Mouse (Mus musculus): Measurements from ENCODE around the gene Ap4e1.
A peak's percentile ranks its signal among the peaks of the same experiment; 100 is the strongest.
"Not testable (repeated sequence)": the region's sequence is repeated elsewhere in the genome, so short reads cannot be mapped to it uniquely, and the experiment has no call there.

Gene Ap4e1

DNA sequence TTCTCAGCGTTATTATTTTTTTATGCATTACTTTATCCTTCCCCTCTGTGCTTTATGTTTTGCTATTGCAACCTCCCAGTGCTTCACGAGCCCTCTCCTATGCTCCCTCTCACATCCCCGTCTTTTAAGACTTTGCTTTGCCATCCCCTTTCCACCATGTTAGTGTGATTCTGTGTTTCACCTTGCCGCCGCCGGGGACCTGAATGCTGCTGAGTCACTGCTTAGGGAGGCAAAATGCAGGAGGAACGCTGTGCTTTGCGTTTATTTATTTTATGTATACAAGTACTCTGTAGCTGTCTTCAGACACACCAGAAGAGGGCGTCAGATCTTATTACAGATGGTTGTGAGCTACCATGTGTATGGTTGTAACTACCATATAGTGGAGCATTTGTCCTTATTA is 69.1 kb downstream of the Ap4e1 start:
- DNase-seq (ENCODE audit: low spot score) = no peak

DNA sequence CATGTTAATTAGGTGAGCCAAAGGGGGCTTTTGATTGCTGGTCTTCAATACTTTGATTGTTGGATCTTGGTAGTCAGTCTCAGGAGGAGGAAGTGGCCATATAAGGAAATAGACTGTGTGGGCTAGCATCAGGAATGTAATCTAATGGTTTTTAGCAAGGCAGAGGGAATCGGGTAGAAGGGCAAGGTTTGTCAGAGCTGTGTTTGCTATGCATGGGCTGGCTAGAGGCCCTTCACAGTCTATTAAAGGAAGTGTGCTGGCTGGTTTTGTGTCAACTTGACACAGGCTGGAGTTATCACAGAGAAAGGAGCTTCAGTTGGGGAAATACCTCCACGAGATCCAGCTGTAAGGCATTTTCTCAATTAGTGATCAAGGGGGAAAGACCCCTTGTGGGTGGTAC is 70.5 kb downstream of the Ap4e1 start:
- not testable (repeated sequence) for DNase-seq (ENCODE audit: low spot score)

DNA sequence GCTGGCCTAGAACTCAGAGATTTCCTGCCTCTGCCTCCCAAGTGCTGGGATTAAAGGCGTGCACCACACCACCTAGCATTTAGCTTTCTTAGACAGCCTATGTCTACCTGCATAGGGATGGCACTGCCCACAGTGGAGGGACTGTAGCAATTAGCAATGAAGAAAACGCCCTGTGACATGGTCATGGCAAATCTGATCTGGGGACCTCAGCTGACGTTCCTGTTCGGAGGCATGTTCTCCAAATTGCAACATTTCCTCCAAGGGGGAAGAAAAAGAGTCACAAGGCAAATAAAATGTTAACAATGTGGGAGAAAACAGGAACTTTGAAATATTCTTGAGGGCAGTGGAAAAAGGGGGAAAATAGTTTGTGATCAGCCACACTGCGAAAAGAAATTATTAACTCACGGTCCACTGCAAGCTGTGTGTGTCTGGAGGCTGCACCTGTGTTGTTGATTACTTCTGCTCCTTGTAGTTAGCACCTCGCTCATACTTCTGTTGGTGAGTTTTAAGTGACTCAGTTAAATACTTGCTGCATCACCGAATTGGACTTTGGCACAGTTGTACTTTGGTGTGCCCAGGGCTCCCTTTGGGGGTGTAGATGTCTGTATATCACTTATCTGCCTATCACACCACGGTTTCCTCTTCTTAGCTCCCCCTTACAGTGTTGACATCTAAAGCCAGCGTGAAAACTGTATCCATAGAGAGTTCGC is 71.5 kb downstream of the Ap4e1 start:
- no peak for DNase-seq (ENCODE audit: low spot score)

DNA sequence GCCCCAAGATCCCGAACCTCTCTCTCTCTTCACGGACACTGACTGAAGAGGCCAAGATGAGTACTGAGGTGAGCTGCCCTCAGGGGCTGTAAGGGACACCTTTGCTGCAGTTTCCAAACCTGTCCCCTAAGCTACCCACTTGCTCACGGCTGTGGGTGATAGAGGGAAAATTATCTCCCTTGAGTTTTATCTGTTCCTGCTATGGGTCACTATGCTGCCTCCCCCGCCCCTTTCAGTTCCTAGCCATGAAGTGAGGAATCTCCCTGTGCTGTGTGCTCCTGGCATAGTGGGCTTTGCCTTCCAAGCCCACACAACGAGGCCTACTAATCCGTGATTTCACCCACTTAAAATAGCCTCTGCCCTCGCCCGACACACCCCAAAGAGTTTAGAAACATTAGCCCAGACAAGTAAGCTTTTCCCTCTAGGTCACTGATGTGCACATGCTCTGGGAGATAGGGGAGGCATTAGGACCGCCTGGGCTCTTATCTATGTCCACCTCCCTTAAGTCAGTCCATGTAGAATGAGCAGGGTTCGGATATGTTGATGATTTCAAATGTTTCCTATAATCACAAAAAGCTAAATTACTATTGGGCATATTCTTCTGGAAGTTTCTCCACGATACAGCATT is 72.2 kb downstream of the Ap4e1 start:
- no peak for DNase-seq (ENCODE audit: low spot score)

DNA sequence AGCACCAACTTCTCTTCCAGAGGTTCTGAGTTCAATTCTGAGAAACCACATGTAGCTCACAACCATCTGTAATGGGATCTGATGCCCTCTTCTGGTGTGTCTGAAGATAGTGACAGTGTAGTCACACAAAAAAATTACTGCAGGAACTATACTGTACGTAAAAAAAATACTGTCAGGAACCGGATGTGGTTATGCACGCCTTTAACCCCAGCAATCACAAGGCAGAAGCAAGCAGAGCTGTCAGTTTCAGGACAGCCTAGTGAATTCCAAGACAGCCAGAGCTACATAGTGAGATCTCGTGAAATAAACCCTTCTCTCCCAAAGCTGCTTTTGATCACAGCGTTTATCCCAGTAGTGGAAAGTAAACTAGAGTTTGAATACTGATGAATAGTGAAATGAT is 77.7 kb downstream of the Ap4e1 start:
- DNase-seq (ENCODE audit: low spot score) = peak; percentile 46

DNA sequence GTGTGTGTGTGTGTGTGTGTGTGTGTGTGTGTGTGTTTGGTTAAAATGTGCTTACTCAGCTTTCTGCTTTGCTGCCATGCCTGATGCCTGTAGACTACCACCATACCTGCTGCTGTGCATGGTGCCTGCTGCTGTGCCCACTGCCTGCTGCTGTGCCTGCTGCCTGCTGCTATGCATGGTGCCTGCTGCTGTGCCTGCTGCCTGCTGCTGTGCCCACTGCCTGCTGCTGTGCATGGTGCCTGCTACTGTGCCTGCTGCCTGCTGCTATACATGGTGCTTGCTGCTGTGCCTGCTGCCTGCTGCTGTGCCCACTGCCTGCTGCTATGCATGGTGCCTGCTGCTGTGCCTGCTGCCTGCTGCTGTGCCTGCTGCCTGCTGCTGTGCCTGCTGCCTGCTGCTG is 81.6 kb downstream of the Ap4e1 start:
- DNase-seq (ENCODE audit: low spot score) = not testable (repeated sequence)

DNA sequence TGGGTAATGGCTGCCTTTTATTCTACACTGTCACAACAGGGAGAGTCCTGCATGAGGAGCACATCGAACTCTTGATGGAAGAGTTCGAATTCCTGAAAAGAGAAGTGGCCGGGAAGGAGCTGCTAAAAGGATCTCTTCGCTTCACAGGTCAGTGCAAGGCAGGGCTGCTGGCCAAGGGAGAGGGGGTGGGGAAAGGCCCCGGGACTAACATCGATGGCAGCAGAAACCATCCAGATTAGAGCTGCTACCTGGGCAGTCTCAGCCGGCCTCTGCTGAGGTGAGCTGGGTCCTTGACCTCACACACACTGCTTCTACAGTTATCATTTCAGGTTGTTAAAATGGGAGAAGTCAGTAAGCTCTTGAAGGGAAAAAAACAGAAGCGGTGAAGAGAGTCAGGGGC is 83.5 kb downstream of the Ap4e1 start:
- DNase-seq (ENCODE audit: low spot score) = no peak

DNA sequence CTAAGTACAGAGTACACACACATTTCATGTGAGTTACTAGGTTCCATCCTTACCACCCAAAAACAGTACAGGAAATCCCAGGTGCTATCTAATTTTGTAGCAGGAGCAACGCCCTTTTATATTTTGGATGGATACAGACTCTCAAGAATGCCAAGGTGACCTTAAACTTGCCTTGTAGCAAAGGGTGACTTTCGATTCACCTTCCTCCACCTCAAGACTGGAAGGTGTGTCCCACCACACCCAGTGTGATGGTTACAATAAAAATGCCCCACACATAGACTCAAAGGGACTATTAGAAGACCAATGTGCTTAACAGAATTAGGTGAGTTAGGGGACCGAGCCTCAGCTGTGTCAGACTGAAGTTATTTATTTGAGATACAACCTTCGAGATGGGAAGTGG is 100.5 kb downstream of the Ap4e1 start:
- DNase-seq (ENCODE audit: low spot score) = no peak

Measured in T-cell, adult 2 months (primary cell).